Mouse (Mus musculus): ENCODE measurements around the gene Car5a.

GRCm38 (mm10) chr8:121947047-121947752 is 2.5 kb upstream of the Car5a start:
- TF ChIP-seq MAX (IDR thresholded peaks at IDR 0.05; ENCODE audit: low read length) (no peak), GABPA (IDR thresholded peaks at IDR 0.05; ENCODE audit: low read depth, low read length) (no peak), CTCF (IDR thresholded peaks at IDR 0.05 in 2 of 3, conservative IDR thresholded peaks at IDR 0.05 in 1 of 3; ENCODE audit: control insufficient read depth in 1 of 3, insufficient read depth in 1 of 3, low read depth in 2 of 3, low read length in 3 of 3, poor library complexity in 1 of 3, severe bottlenecking in 1 of 3) (no peak)
